Mouse (Mus musculus): Measurements from ENCODE around the gene 2610021A01Rik. TPM values are rescaled to one million over a fixed set of nuclear protein-coding genes. Genes with fewer than 3 reads are reported as not detected.

2610021A01Rik gene
- 13.0 and 16.4 TPM in 2 replicates for polyA plus RNA-seq (2012; rRNA removed)

DNA sequence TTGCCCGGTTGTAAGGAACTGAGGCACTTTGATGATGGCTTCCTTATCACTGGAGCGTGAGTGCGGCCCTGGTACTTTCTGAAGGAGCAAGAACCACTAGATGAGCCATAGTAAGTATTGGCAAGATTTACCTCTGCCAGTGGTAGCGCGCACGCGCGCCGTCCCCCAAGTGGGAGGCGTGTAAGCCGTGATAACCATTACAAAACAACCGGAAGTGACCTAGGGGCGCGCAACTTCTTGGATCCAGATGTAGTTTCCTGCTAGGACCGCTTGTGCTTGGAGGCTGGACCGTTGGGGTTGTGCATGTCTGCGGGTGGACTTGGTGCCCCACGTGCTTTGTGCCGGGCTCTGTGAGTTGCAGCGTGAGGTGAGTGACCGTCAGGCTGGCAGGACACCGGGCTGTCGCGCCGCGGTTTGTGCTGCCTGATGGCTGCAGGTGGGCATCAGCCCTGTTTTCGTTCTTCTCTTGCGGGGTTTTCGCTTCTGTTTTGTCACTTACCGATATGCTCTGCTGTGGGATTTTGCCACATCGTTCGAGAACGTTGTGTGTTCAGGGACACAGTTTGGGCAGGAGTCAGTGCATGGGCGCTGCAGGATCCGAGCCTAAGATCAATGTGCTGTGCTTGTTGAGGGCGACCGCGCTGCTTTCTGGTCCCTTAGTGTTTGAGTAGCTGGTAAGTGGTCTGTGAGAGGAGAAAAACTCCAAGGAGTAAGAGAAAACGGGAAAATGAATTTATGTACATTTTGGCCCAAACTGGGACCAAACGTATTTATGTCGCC lies at the start of gene 2610021A01Rik:
2610021A01Rik (plus strand) TSS at position 197 of the 780 bp plus-strand sequence.

DNA sequence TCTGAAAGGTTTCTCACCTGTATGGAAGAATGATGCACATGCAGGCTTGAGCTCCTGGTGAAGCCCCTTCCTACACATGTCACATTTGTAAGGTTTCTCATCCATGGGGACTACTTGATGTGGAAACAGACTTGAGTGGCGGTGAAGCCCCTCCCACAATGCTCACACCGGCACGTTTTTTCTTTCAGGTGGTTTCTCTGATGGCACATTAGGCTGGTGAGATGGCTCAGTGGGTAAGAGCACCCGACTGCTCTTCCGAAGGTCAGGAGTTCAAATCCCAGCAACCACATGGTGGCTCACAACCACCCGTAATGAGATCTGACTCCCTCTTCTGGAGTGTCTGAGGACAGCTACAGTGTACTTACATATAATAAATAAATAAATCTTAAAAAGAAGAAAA lies 25.5 kb upstream of the 2610021A01Rik start, which contains the start of gene Gm6871:
Gm6871 (minus strand) TSS at position 101 of the 400 bp plus-strand sequence.

DNA sequence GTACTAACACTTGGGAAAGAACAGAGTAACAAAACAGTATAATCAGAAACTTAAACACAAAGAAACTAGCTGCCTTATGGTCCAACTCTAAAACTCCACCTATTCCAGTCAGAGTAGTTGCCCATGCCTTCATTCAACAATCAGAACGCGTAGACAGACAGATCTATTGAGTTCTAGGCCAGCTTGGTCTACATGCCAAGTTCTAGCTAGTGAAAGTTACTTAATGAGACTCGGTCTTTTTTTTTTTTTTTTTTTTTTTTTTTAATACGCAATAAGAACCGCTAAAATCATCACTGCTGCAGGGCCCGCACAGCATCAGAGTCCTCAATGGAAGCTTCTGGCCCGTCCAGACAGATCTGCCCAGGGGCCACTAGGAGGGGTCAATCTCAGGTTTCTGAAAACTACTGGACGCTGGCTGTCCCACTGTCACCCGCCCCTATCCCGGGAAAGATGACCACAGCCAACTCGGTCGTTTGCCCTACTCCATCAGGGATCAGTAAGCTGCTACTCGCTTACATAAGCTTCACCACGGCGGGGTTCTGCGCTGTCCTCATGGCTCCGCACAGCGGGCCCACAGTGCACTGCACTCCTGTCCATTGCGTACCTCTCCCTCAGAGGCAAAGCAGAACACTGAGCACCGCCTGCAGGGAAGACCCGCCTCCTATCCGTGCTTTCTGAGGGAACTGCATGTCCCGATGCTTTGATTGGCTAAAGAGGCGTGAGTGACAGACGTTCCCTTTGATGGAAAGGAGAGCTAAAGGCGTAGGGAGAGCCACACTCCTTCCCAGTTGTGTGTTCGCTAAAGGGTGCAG lies 33.6 kb downstream of the 2610021A01Rik start, which contains the start of gene Zfp788:
Zfp788 (plus strand) TSS at position 795 of the 812 bp plus-strand sequence.

Other genes with a start within 250 kb of the 2610021A01Rik start
- 6.2 and 8.1 TPM in 2 replicates for gene AI987944, start 205.9 kb upstream of the 2610021A01Rik start, polyA plus RNA-seq (2012; rRNA removed)
- gene Vmn2r57, start 150.5 kb upstream of the 2610021A01Rik start, polyA plus RNA-seq (2012; rRNA removed): 0.06 and 0.21 TPM in 2 replicates
- 0.04 and 0.22 TPM in 2 replicates for gene Gm20449, start 99.8 kb upstream of the 2610021A01Rik start, polyA plus RNA-seq (2012; rRNA removed)
- 5.3 and 11.7 TPM in 2 replicates for gene AW146154, start 99.3 kb upstream of the 2610021A01Rik start, polyA plus RNA-seq (2012; rRNA removed)
- gene Gm6871, start 25.6 kb upstream of the 2610021A01Rik start, polyA plus RNA-seq (2012; rRNA removed): 0.05 TPM in 1 of 2 replicates, not detected in the other
- gene Zfp788, start 34.0 kb downstream of the 2610021A01Rik start, polyA plus RNA-seq (2012; rRNA removed): 10.6 and 18.0 TPM in 2 replicates

Data from central nervous system, embryonic 11.5 days (tissue).